7 mouse cellular contexts compared by ENCODE assay signal in the genomic region with DNA sequence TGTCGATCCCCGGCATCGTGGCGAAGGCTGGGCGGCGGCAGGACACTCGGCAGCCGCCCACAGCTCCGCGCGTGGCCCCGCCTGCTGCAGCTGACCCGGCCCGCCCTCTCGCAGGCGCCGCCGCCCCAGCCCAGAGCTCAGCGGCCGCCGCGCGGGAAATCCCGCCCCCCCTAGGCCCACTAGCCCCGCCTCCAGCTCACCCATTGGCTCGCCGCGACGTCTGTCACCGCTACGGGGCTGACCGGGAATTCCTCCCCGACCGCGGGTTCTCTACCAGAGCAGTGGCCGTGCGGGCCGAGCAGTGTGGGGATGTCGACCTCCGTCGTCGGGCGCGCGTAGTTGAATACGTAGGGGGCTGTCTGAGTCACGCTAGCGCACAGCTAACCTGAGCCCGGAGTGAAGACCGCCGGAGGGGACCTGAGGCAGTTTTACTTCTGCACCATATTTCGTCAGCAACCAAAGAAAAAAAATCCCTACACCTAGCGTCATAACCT. TPM values are rescaled to one million over a fixed set of nuclear protein-coding genes. Genes with fewer than 3 reads are reported as not detected.
DNase-seq lines count a peak whose midpoint lies in the region; ATAC-seq and TF ChIP-seq lines count a peak whose summit lies in the region.

No protein-coding gene starts in this region.

- peaks cover 15% of the 10 kb centered on the region for H3K4me1 ChIP-seq in embryonic facial prominence, embryonic 10.5 days
- H3K4me1 ChIP-seq in intestine, postnatal 0 days (replicated peaks; ENCODE audit: control insufficient read depth, insufficient read depth, low read length): 0 out of 2 replicates have a peak, but pooled peaks cover 3% of the 10 kb centered on the region
- peaks cover 14% of the 10 kb centered on the region for H3K4me1 ChIP-seq in limb, embryonic 10.5 days
- H3K4me1 ChIP-seq in midbrain, embryonic 13.5 days (replicated peaks): peaks cover 21% of the 10 kb centered on the region

- peak overlapping the region; percentile 91 for H3K9ac ChIP-seq in intestine, postnatal 0 days (ENCODE audit: low read depth, low read length)
- H3K9ac ChIP-seq in midbrain, embryonic 13.5 days (replicated peaks): peak overlapping the region; percentile 91

- no peak for TF ChIP-seq CTCF in intestine, postnatal 0 days (IDR thresholded peaks at IDR 0.05; ENCODE audit: low read depth)

- peak overlapping the region; percentile 93 for H3K4me3 ChIP-seq in embryonic facial prominence, embryonic 10.5 days
- peak overlapping the region; percentile 84 for H3K4me3 ChIP-seq in intestine, postnatal 0 days (ENCODE audit: low read depth, low read length)
- H3K4me3 ChIP-seq in limb, embryonic 10.5 days: peak overlapping the region; percentile 93
- H3K4me3 ChIP-seq in midbrain, embryonic 13.5 days (replicated peaks): peak overlapping the region; percentile 88

- peak overlapping the region; percentile 76 for H3K4me2 ChIP-seq in intestine, postnatal 0 days (replicated peaks; ENCODE audit: low read depth)
- H3K4me2 ChIP-seq in midbrain, embryonic 13.5 days (replicated peaks): peak overlapping the region; percentile 66

- H3K36me3 ChIP-seq in embryonic facial prominence, embryonic 10.5 days (replicated peaks): no peaks in the 10 kb centered on the region
- H3K36me3 ChIP-seq in intestine, postnatal 0 days (ENCODE audit: control insufficient read depth, insufficient read depth): no peaks in the 10 kb centered on the region
- H3K36me3 ChIP-seq in limb, embryonic 10.5 days: no peaks in the 10 kb centered on the region
- no peaks in the 10 kb centered on the region for H3K36me3 ChIP-seq in midbrain, embryonic 13.5 days

- peak; percentile 98 for ATAC-seq in intestine, postnatal 0 days
- peak; percentile 97 for ATAC-seq in midbrain, embryonic 13.5 days

- no peaks in the 10 kb centered on the region for H3K9me3 ChIP-seq in embryonic facial prominence, embryonic 10.5 days
- no peaks in the 10 kb centered on the region for H3K9me3 ChIP-seq in intestine, postnatal 0 days (ENCODE audit: control insufficient read depth)
- no peaks in the 10 kb centered on the region for H3K9me3 ChIP-seq in limb, embryonic 10.5 days (replicated peaks)
- H3K9me3 ChIP-seq in midbrain, embryonic 13.5 days: no peaks in the 10 kb centered on the region

- H3K27ac ChIP-seq in embryonic facial prominence, embryonic 10.5 days (replicated peaks): peak overlapping the region; percentile 94
- peak overlapping the region; percentile 72 for H3K27ac ChIP-seq in intestine, postnatal 0 days (ENCODE audit: low read depth, low read length)
- peak overlapping the region; percentile 93 for H3K27ac ChIP-seq in limb, embryonic 10.5 days
- H3K27ac ChIP-seq in midbrain, embryonic 13.5 days: peak overlapping the region; percentile 95

- peak; percentile 100 for DNase-seq in adrenal gland, postnatal 10 days
- peak; percentile 99 for DNase-seq in embryonic facial prominence, embryonic 10.5 days (ENCODE audit: low spot score)
- DNase-seq in gonadal fat pad, adult 2 months (ENCODE audit: low read depth): peak; percentile 33
- DNase-seq in limb, embryonic 10.5 days (ENCODE audit: low spot score): peak; percentile 99
- peak; percentile 83 for DNase-seq in spleen, adult 12 weeks (ENCODE audit: low spot score)

- under 1% methylated on average over 53 of the region's 53 CpGs for WGBS in embryonic facial prominence, embryonic 10.5 days
- WGBS in intestine, postnatal 0 days: under 1% methylated on average over 53 of the region's 53 CpGs
- WGBS in limb, embryonic 10.5 days: under 1% methylated on average over 52 of the region's 53 CpGs
- WGBS in midbrain, embryonic 13.5 days: under 1% methylated on average over 52 of the region's 53 CpGs

- H3K27me3 ChIP-seq in embryonic facial prominence, embryonic 10.5 days (replicated peaks; ENCODE audit: low read depth, poor library complexity, severe bottlenecking): peaks cover 5% of the 10 kb centered on the region; the same call in 1 of the 2 replicates
- no peaks in the 10 kb centered on the region for H3K27me3 ChIP-seq in intestine, postnatal 0 days (replicated peaks; ENCODE audit: control insufficient read depth, insufficient read depth, low read length)
- no peaks in the 10 kb centered on the region for H3K27me3 ChIP-seq in limb, embryonic 10.5 days (ENCODE audit: low read depth, poor library complexity, severe bottlenecking)
- no peaks in the 10 kb centered on the region for H3K27me3 ChIP-seq in midbrain, embryonic 13.5 days

RNA-seq across cellular contexts. Expression of gene Appl1, which starts 0.5 kb away (rescaled TPM):
- total RNA-seq in adrenal gland, postnatal 10 days (2021): 10 to 100 TPM; 25.8 to 32.7 TPM
- polyA plus RNA-seq in embryonic facial prominence, embryonic 10.5 days (2016; fragmentation: Nextera tagmentation; extraction: Ambion mirVana): 31.7 and 33.4 TPM in 2 replicates
- polyA plus RNA-seq in gonadal fat pad, adult 2 months (2012; rRNA removed): 5.8 and 5.9 TPM in 2 replicates
- 14.9 and 17.0 TPM in 2 replicates for polyA plus RNA-seq in intestine, postnatal 0 days (2015; fragmentation: Nextera tagmentation; extraction: Ambion mirVana)
- polyA plus RNA-seq in limb, embryonic 10.5 days (2016; fragmentation: Nextera tagmentation; extraction: Ambion mirVana): 27.0 and 33.1 TPM in 2 replicates
- polyA plus RNA-seq in midbrain, embryonic 13.5 days (2015; fragmentation: Nextera tagmentation; extraction: Ambion mirVana): 57.8 and 63.2 TPM in 2 replicates

RNA-seq across cellular contexts. Expression of gene Hesx1, which starts 23.7 kb away (rescaled TPM):
- under 1 TPM in 1 of 2 experiments, not detected in 1; 0.36 TPM for total RNA-seq in adrenal gland, postnatal 10 days (2021)
- 3.4 and 3.9 TPM in 2 replicates for polyA plus RNA-seq in embryonic facial prominence, embryonic 10.5 days (2016; fragmentation: Nextera tagmentation; extraction: Ambion mirVana)
- polyA plus RNA-seq in gonadal fat pad, adult 2 months (2012; rRNA removed): 0.22 TPM in 2 replicates
- 0.26 and 0.35 TPM in 2 replicates for polyA plus RNA-seq in intestine, postnatal 0 days (2015; fragmentation: Nextera tagmentation; extraction: Ambion mirVana)
- 0.50 and 0.59 TPM in 2 replicates for polyA plus RNA-seq in limb, embryonic 10.5 days (2016; fragmentation: Nextera tagmentation; extraction: Ambion mirVana)
- polyA plus RNA-seq in midbrain, embryonic 13.5 days (2015; fragmentation: Nextera tagmentation; extraction: Ambion mirVana): not detected in 2 replicates

Comparison
In these comparisons a context has a peak if more than half of its experiments do, and no peak if none do; other contexts are left out.
1. Peak in every context shown above with its lines: DNase-seq, ATAC-seq, H3K4me3 ChIP-seq and H3K27ac ChIP-seq.
2. DNase-seq: peak in every context shown above with its lines; median percentile 100 in adrenal gland, postnatal 10 days; 99 in embryonic facial prominence, embryonic 10.5 days; 99 in limb, embryonic 10.5 days; 83 in spleen, adult 12 weeks; 33 in gonadal fat pad, adult 2 months.